Mouse (Mus musculus): ENCODE data around the gene Ewsr1. TPM values are rescaled to one million over a fixed set of nuclear protein-coding genes. Genes with fewer than 3 reads are reported as not detected.
A peak's percentile ranks its signal among the peaks of the same experiment; 100 is the strongest.

Ewsr1 gene
- total RNA-seq, 2 experiments from 2014 or later: 309 to 316 TPM

GRCm38 (mm10) chr11:5063561-5064281 lies 35.3 kb downstream of the Ewsr1 start:
- intact Hi-C loops (cut with DNase I): loop anchor here (2.0 kb wide), 1 partner anchor 77 kb away; the partner anchor contains the start of gene Ap1b1
- peak in 1 of 2 experiments; percentile 39 for DNase-seq (ENCODE audit: extremely low spot score in 1 of 2, low spot score in 2 of 2)
- TF ChIP-seq CTCF (IDR thresholded peaks at IDR 0.05): no peak
- peak overlapping the region; percentile 91 for H3K27ac ChIP-seq
- peak overlapping the region; percentile 79 for H3K4me3 ChIP-seq

GRCm38 (mm10) chr11:5062860-5063505 lies 36.1 kb downstream of the Ewsr1 start:
- intact Hi-C loops (cut with DNase I): no loop called here
- H3K27ac ChIP-seq: peak overlapping the region; percentile 91
- no peak for TF ChIP-seq CTCF (IDR thresholded peaks at IDR 0.05)
- no peak for DNase-seq (ENCODE audit: extremely low spot score in 1 of 2, low spot score in 2 of 2)
- H3K4me3 ChIP-seq: peak overlapping the region; percentile 79

GRCm38 (mm10) chr11:5062326-5062725 lies 36.7 kb downstream of the Ewsr1 start:
- Histone ChIP-seq H3K27ac (peak overlapping the region; percentile 91), H3K4me3 (peak overlapping the region; percentile 79)
- peak in 1 of 2 experiments; percentile 35 for DNase-seq (ENCODE audit: extremely low spot score in 1 of 2, low spot score in 2 of 2)
- intact Hi-C loops (cut with DNase I): no loop called here
- TF ChIP-seq CTCF (IDR thresholded peaks at IDR 0.05): no peak

GRCm38 (mm10) chr11:5061413-5062139 lies 37.5 kb downstream of the Ewsr1 start:
- Histone ChIP-seq H3K4me3 (peak overlapping the region; percentile 79), H3K27ac (peak overlapping the region; percentile 91)
- TF ChIP-seq CTCF (IDR thresholded peaks at IDR 0.05): no peak
- DNase-seq (ENCODE audit: extremely low spot score in 1 of 2, low spot score in 2 of 2): peak; percentile 96 to 99
- intact Hi-C loops (cut with DNase I): no loop called here

DNA sequence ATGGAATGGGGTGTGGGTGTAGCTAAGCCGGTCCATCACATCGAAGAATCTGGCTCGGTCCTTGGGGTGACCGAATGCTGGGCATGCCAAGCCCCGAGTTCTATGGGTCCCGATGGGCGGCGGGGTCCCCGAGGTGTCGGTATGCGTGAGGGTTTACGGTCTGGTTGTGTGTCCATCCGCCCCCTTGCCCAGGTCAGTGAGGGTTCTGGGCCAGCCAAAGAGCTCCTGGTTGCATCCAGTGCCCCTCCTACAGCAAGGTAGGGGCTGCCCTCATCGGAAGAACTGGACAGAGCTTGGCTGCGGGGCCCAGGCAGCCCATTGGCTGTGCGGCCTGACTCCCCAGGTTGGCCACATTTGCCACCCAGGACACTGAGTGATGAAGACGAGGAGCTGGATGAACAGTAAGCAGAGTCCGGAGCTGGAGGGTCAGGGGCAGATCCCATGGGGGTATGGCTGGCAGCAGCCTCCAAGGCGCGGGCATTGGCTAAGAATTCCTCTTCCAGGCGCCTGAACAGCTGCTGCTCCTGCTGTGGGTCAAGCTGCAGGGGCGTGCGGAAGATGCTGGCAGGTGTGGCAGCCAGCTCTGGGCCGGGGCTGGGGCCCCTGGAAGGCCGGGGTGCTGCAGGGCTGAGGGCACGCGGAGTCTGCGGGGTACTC lies 38.2 kb downstream of the Ewsr1 start:
- peak in 1 of 2 experiments; percentile 39 for DNase-seq (ENCODE audit: extremely low spot score in 1 of 2, low spot score in 2 of 2)
- Histone ChIP-seq H3K27ac (peak overlapping the region; percentile 91), H3K4me3 (peak overlapping the region; percentile 79)
- intact Hi-C loops (cut with DNase I): no loop called here
- no peak for TF ChIP-seq CTCF (IDR thresholded peaks at IDR 0.05)

DNA sequence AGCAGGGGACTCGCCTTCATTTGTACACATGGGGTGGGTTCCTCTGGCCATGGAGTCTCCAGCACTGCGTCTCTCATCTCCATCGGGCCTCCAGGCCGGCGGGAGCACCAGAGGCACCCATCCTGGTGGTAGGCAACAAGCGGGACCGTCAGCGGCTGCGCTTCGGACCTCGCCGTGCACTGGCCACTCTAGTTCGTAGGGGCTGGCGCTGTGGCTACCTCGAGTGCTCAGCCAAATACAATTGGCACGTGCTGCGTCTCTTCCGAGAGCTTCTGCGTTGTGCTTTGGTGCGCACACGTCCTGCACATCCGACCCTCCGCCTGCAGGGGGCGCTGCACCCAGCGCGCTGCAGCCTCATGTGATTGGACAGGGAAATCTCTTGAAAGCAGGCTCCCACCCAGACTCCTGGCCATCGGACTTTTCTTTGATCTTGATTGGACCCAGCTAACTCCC lies 39.3 kb downstream of the Ewsr1 start:
- H3K4me3 ChIP-seq: peak overlapping the region; percentile 72
- peak; percentile 62 to 70 for DNase-seq (ENCODE audit: extremely low spot score in 1 of 2, low spot score in 2 of 2)
- peak; percentile 98 for TF ChIP-seq CTCF (IDR thresholded peaks at IDR 0.05)
- peak overlapping the region; percentile 74 for H3K27ac ChIP-seq
- intact Hi-C loops (cut with DNase I): no loop called here

- Histone ChIP-seq H3K4me3 (peak overlapping the region; percentile 72), H3K27ac (peak overlapping the region; percentile 74)
- no peak for TF ChIP-seq CTCF (IDR thresholded peaks at IDR 0.05)
- intact Hi-C loops (cut with DNase I): no loop called here
- DNase-seq (ENCODE audit: extremely low spot score in 1 of 2, low spot score in 2 of 2): no peak
Observed at GRCm38 (mm10) chr11:5059230-5059629, 39.8 kb downstream of the Ewsr1 start.

- no peak for TF ChIP-seq CTCF (IDR thresholded peaks at IDR 0.05)
- peak overlapping the region; percentile 74 for H3K27ac ChIP-seq
- DNase-seq (ENCODE audit: extremely low spot score in 1 of 2, low spot score in 2 of 2): peak in 1 of 2 experiments; percentile 11
- peak overlapping the region; percentile 72 for H3K4me3 ChIP-seq
- intact Hi-C loops (cut with DNase I): no loop called here
Observed at GRCm38 (mm10) chr11:5058783-5059182, 40.3 kb downstream of the Ewsr1 start.

GRCm38 (mm10) chr11:5057856-5058641 lies 41.0 kb downstream of the Ewsr1 start, which contains the start of gene Rasl10a:
Gene Rasl10a, plus strand, starts transcription at chr11:5058128.
- intact Hi-C loops (cut with DNase I): no loop called here
- no peak for TF ChIP-seq CTCF (IDR thresholded peaks at IDR 0.05)
- peak; percentile 59 to 63 for DNase-seq (ENCODE audit: extremely low spot score in 1 of 2, low spot score in 2 of 2)
- Histone ChIP-seq H3K4me3 (peak within 1 kb of the TSS; percentile 72), H3K27ac (peak within 1 kb of the TSS; percentile 95)

DNA sequence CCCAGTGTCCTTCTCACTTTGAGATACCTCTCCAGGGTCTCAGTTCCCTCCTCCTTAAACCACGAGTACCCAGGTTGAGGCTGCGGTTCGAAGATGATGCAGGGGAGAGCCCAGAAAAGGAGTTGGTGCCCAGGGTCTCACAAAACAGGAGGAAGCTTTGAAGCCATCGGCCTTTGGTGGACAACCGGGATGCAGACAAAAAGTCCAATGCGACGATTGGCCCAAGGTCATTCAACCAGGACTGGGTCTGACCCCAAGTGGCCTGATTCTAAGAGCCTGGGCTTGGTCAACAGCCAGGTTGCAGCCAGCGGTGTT lies 41.6 kb downstream of the Ewsr1 start:
- Histone ChIP-seq H3K27ac (peak overlapping the region; percentile 95), H3K4me3 (peak overlapping the region; percentile 72)
- TF ChIP-seq CTCF (IDR thresholded peaks at IDR 0.05): no peak
- intact Hi-C loops (cut with DNase I): no loop called here
- no peak for DNase-seq (ENCODE audit: extremely low spot score in 1 of 2, low spot score in 2 of 2)

DNA sequence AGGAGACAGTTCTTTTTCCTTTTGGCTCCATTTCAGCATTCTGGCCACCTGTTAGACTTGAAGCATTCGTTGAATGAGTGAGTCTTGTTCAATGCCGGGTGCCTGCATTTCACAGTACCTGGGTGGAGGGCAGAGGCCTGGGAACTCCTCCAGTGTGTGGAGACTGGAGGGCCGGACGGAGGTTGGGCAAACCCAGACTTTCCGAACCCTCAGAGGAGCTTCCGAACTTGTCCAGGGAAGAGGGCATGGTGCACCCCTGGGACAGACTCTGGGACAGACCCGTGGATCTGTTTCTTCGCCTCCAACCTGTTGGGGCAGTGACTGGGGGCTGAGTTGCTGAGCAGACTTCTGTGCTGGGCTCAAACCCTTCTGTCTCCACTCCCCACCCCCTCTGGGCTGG lies 42.0 kb downstream of the Ewsr1 start:
- TF ChIP-seq CTCF (IDR thresholded peaks at IDR 0.05): no peak
- Histone ChIP-seq H3K4me3 (peak overlapping the region; percentile 72), H3K27ac (peak overlapping the region; percentile 95)
- intact Hi-C loops (cut with DNase I): no loop called here
- no peak for DNase-seq (ENCODE audit: extremely low spot score in 1 of 2, low spot score in 2 of 2)

Data from left cerebral cortex, adult 2 months (tissue).